Mouse (Mus musculus) T-cell, adult 2 months (primary cell): ENCODE data around the gene Gm6096.

Experiments
- DNase-seq: peaks from one replicate; pipeline ENCODE4 v3.0.0; 2022; ENCODE audit warnings: low spot score

Gm6096 gene

DNA sequence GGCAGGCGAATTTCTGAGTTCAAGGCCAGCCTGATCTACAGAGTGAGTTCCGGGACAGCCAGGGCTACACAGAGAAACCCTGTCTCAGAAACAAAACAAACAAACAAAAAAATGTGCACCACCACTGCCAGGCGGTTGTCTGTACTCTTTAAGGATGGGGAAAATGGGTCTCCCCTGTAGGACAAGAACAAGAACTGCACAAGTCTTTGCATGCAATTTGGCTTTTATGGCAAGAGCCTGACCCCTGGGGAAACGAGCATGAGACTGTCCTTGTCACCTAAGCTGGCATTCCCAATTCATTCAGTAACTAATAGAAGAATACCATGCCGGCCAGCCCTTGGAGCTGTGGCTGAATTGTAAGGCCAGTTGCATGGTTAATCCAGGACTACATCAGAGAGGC, 15.2 kb upstream of the Gm6096 start:
- no peak for DNase-seq

DNA sequence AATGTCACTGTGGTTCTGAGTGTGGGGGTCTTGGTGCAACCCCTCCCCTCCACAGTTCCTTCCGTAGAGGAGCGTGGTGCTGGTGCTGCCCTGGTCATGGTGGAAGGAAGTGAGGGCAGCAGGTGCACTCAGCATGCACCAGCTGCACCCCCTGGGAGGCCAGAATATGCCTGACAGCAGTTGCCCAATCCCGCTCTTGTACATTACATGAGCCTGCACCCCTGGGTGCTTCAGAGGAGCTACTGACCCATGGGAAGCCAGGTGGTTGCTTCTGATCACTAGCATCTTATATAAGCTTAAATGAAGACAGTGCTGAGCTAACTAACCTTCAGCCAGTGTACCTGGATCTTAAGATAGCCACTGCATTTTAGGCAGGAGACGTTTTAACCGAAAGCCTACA, 12.8 kb upstream of the Gm6096 start:
- DNase-seq: no peak

DNA sequence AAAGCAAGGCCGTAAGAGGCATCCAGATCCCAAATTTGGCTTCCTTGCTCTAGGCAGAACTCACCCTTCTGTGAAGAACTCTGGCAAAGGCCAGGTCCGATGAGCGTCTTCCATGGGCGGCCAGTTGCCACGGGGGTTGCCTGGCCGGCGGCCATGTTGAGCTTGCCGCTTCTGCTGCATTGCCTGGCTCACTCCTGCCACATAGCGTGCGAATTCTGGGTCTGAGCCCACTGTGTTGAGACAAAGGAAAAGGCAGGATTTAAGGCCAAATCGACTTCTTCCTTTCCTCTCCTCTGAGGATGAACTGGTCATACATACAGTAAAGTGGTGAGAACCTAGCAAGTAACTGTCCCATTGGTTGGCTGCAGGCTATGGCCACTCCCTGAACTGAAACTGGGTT, 8.7 kb upstream of the Gm6096 start:
- no peak for DNase-seq

DNA sequence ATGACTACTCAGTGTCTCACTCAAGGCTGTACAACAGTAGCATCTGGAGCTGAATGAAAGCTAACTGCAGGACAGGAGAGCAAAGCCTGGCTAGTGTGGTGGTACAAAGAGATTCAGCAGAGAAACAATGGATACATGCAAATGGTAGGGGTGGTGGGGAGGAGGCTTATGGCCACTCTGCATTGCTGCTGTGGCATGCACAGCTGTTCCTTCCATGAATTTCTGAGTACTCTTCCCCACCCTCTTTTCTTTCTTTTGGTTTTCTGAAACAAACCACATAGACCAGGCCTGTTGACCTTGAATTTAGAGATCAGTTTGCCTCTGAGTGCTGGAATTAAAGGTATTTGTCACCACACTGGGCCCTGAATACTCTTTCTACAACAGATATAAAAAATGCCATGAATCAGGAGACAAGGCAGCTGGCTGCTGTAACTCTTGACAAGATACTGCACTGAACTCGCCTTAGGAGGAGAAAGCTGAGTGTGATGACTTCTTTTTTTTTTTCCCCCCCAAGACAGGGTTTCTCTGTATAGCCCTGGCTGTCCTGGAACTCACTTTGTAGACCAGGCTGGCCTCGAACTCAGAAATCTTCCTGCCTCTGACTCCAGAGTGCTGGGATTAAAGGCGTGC, 3.9 kb upstream of the Gm6096 start:
- DNase-seq: no peak

DNA sequence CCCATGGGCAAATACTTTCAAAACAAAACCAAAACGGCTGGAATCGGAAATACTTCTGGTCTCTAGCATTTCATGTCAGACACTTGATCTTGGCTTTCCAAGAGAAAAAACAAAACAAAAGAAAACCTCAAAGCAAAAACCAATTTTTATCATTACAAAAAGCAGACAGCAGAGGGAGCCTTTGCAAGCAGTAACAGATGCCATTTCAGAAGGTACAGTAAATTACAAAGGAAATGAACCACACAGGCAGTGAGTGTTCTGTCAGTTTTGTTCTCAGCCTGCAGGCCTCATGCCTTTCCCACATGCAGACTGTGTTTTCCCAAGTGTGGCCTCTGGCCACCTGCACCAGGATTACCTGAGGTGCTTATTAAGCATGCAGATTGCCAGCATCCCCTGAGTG, 1.2 kb downstream of the Gm6096 start:
- DNase-seq: peak; percentile 24

DNA sequence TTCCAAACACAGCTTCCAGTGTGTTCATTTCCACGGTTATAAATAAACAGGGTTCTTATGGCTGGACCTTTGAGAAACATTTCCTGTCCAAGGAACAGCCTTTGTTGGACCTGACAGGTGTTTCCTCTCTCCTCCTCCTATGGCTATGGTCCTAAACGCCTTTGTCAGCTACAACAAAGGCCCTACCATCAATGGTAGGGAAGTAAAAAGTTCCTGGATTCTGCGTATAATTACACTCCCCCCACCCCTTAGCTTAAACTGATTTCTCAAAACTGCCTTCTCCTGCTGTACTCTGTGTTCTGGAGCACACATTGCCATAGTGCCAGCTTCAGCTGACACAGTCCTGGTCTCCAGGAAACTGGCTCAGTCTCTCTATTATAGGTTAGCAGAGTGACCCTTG, 4.3 kb downstream of the Gm6096 start:
- no peak for DNase-seq

DNA sequence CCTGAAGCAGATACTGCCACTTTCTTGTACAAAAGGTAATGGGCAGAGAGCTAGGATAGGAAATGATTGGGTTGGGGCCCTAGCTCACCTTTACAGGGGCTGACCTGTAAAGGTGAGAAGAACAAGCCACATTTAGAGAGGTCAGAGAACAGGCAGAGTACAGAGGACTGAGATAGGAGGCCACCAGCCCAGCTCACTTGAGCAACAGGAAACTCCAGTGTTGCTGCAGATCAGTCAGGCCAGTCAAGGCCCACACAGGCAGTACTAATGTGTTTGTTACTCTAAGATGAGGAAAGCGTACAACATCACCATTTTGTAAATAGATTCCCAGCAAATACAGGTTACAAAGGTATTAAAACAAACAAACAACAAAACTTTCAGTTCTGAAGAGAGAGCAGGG, 5.1 kb downstream of the Gm6096 start:
- DNase-seq: no peak

DNA sequence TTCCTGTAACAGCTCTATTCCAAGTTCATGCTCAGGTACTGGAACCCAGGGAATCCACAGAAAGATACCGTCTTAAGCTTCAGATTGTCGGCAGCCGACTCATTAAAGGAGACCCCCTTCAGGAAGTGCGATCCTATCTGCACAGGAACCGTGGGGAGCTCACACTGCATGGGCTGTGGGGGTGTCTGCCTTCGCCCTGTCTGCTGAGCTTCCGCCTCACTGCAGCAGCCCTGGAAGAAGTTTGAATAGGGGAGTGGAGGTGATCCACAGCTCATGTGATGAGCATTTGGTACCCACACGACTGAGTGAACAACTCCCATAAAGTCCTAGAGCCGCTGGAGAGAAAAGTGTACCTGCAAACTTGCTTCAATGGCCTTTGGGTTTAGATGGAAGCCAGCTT, 6.4 kb downstream of the Gm6096 start:
- DNase-seq: no peak

DNA sequence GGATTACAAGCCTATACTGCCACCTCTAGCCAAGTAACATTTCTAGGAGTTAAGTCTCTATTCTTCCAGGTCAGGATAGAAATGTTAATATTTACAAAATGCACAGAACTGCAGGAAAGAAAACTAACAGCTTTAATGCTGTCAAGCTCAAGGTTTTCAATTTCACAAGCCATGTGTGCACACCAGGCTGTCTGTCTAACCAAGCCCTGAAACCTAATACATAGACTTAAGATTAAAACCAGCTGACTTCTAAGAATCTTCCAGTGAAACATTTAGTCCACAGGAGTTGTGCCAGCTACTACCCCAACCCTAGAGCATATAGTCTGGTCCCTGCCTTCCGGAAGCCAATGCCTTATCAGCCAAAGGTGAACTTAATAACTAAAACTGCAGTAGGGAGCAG, 7.6 kb downstream of the Gm6096 start:
- no peak for DNase-seq

DNA sequence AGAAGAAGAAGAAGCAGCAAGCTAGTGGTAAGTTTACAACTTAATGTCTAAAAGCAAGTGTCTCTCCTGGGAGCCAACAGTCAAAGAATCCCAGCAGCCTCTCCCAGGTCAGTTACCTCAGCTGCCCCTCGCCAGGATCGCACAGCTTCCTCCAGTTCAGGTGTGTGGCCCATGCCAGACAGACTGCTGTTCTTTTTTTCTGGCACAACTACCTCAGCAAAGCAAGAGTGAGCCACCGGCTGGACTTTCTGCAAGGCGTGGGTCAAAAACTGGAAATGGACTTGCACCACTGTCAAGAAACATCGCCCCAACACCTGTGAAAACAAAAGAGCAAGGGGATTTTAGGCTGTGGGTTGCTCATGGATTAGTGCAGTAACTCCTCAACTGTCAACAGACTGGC, 12.6 kb downstream of the Gm6096 start:
- DNase-seq: no peak

DNA sequence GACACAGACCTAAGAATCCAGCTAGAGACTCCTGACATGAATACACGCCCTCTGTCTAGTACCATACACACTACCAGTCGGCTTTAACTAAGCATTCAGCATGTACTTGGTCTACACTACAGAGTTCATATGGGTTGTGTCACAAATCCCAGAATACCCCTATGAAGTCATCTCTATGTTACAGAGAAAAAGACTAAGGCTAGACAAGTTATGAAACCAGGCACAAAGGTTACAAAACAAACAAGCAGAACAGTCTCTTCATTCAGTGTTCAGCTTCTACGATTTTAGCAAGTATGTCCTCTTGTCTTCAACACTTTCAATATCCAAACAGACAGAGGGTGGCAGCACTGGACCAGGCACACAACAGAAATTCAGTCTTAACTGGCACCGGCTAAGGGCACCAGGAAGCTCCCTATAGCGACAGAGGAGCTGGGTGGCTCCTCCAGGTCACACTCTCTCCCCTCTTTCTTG, 15.1 kb downstream of the Gm6096 start:
- peak; percentile 44 for DNase-seq

DNA sequence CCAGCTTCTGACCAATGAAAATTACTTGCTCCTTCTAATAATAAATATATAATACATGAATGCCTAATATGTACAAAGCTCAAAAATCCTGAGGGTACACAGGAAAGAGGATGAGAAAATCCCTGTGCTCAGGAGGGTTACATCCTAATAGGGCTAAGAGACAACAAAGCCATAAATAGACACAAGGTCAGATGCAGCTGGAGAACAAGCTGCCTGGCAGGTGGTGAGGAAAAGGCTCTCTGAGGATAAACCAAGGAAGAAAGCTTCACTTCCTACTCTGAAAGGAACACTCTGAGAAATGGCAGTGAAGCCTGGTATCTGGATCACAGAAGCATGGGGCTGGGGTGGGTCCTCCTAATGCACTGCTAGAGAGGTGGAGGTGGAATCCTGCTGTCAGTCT, 15.6 kb downstream of the Gm6096 start:
- DNase-seq: no peak

DNA sequence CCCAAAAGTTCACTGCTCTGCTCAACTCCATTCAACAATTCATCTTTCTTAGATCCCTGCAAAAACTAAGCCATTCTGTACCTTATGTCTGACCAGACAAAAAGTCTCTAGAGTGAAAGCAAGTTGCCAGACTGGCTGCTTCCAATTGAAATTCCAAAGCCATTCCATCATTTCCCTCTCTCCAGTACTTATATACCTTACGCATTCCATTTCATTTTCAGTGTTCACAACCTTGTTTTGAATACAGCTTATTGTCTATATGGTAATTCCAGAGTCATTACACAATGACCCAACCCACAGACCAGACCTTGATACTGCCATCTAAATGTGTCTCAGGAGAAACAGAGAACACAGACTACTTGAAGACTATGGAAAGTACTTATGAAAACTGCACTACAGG, 17.6 kb downstream of the Gm6096 start:
- no peak for DNase-seq

DNA sequence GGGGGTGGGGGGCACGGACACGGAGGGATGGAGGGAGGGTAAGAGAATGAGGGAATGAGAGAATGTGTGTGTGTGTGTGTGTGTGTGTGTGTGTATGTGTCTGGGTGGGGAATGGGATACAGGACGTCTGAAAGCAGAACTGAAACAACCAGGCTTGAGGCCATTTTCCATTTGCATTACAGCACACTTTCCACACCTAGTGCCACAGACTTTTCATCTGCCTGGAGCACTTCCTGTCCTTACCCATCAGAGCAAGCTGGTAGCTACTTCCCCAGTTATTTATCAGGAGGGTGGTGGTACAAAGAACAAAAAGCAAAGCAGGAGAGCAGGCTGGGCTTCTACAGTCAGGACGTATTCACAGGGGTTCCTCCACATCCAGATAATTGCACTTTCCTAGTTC, 21.6 kb downstream of the Gm6096 start:
- DNase-seq: no peak

DNA sequence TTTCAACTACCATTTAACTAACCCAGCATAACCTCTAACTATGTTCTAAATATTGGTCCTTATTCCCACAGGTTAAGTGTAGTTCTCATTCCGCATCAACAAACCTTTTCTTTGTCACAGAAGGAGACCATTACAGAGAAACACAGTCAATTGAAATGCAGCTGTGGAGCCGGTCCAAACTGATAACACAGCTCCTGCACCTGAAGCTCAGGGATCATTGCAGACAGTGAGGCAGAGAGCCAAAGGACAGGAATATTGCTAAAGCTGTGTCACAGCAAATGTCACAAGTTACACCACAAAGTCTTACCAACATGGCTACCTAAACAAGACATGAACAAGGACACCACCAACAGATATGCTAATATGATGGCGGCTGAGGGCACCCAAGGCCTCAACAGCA, 25.2 kb downstream of the Gm6096 start:
- DNase-seq: no peak

DNA sequence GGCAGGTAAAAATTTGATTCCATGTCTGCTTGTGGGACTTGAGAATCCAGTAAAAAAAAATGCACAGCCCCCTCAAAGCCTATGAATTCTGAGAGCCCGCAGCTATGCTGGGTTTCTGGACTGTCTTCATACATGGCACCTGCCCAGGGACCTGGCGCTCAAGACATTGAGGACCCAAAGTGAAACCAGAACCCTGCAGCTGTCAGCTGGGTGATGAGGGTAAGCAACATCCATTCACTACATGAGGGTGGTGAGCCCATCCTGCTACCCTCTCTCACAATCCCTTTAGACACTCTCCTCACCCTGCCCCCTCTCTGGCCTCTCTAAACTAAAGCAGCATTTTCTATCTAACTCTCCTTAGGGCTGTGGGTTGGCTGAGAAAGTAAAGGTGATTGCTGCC, 26.8 kb downstream of the Gm6096 start:
- DNase-seq: no peak

DNA sequence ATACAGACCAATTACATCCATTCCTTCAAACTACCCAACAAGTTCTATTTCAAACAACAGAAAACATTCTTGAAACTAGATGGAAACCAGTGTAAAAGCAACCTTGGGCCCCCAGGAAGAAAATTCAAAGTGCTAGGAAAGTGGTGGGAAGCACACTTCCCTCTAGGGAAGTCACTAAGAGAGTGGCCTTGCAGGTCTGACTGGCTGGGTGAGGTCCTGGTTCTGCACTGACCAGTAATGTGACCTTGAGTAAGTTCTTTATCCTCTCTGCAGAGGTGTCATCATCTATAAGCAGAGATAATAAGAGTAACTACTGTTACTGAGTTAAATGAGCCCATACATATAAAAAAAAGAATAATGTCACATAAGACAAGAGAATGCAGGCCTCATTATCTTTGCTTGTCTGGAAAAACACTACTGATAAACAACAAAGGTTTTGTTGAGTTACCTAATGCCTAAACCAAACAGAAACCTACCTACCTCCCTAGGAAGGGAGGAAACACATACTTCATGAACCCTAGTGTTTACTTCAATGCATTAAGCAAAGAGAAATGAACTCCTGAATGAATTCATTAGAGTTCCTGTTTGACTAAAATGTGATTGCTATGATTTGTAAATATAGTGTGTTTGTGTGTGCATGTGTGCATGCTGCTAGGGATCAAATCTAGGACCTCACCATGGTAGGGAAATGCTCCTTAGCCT, 39.8 kb downstream of the Gm6096 start:
- DNase-seq: no peak

DNA sequence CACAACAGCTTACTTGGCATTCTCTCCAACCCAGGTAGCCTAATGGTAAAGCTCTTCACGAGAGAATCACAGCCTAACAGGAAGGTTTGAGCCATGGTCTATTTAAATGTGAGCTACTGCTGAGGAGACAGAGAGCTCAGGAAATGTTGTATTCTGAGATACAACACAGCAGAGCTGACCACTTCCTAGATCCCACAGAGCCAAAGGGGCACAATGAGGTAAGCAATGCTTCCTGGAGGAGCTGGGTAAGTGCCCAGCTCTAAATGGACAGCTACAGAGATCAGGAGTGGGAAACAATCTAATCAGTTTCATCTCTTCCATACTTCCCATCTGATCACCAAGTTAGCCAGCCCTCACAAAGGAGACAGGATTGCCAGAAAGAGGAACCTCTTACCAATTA, 40.4 kb downstream of the Gm6096 start:
- DNase-seq: no peak

DNA sequence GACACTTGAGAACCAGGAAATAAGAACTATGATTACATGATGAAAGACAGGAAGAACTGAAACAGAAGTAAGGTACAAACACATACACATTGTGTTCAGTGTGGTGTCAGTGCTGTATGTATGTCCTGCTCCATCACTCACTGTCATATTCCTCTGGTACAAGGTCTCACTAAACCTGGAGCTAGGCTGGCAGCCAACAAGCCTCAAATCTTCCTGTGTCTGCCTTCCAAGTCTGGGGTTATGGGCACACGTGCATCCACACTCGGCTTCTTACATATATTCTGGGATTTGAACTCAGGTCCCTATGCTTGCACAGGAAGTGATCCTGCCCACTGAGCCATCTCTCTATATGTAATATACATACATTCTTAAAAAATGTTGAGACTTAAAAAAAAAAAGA, 41.8 kb downstream of the Gm6096 start:
- no peak for DNase-seq

DNA sequence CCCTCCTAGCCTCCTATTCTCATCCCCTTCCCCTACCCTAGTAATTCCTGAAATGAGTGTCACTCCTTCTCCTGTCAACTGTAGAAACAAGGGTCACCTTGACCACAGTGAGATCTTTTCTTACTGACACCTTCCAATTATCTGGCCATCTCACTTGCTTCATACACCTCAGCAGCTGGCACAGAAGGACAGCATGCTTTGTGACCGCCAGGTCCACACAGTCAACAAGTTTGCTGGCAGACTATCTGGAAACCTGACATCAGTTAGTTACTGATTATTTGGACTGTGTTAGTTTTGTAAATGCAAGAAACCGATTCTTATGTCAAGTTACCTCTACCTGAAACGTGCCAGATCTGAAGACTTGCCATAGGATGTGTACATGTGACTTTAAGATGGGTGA, 45.3 kb downstream of the Gm6096 start:
- no peak for DNase-seq

DNA sequence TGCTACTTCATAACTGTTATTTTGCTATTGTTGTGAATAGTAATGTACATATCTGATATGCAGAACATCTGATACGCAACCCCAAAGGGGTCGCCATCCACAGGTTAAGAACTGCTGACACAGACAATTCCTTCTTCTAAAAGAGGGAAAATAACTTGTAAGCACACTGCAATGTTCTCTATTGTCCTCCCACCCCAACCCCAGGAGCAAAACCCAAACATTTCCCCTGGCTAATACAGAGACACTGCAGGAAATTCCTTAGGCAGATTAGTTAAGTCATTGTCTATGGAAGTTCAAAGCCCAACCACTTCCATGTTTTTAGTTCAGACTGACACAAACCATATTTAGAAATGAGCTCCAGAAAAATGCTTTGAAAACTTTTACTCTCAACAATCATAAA, 48.0 kb downstream of the Gm6096 start:
- DNase-seq: no peak
